Mouse (Mus musculus): ENCODE measurements around the gene Trpm6. TPM values are rescaled to one million over a fixed set of nuclear protein-coding genes. Genes with fewer than 3 reads are reported as not detected.

The Trpm6 gene
- total and polyA plus RNA-seq, 3 experiments, result 0.01 TPM; not detected in 2

- H3K27me3 ChIP-seq (ENCODE audit: control insufficient read depth in 1 of 2, insufficient read depth in 2 of 2, low read length in 2 of 2), result no peaks in the 10 kb centered on the region; a peak in 1 of 4 replicates
- H3K79me2 ChIP-seq (ENCODE audit: control insufficient read depth, insufficient read depth, low read length, poor library complexity), result no peaks in the 10 kb centered on the region
- TF ChIP-seq MAX (IDR thresholded peaks at IDR 0.05; ENCODE audit: low read length), result no peak
- no peak for TF ChIP-seq JUND (IDR thresholded peaks at IDR 0.05; ENCODE audit: low read depth, low read length)
- TF ChIP-seq CHD2 (IDR thresholded peaks at IDR 0.05; ENCODE audit: low read length), result no peak
- no peak for TF ChIP-seq GABPA (IDR thresholded peaks at IDR 0.05; ENCODE audit: low read depth, low read length)
- TF ChIP-seq ELF1 (IDR thresholded peaks at IDR 0.05; ENCODE audit: low read depth, low read length), result no peak
- TF ChIP-seq ZMIZ1 (IDR thresholded peaks at IDR 0.05; ENCODE audit: low read depth, low read length), result no peak
- TF ChIP-seq ETS1 (IDR thresholded peaks at IDR 0.05; ENCODE audit: low read depth, low read length), result no peak
- TF ChIP-seq MXI1 (IDR thresholded peaks at IDR 0.05; ENCODE audit: low read depth, low read length), result no peak
- no peak for TF ChIP-seq USF1 (IDR thresholded peaks at IDR 0.05; ENCODE audit: low read depth, low read length)
- TF ChIP-seq USF2 (IDR thresholded peaks at IDR 0.05; ENCODE audit: borderline replicate concordance in 1 of 2, insufficient read depth in 1 of 2, low read depth in 1 of 2, low read length in 2 of 2), result no peak
- TF ChIP-seq POLR2AphosphoS5 (IDR thresholded peaks at IDR 0.05; ENCODE audit: borderline replicate concordance, low read depth, low read length), result no peak
- no peak for TF ChIP-seq TBP (IDR thresholded peaks at IDR 0.05; ENCODE audit: low read depth, low read length)
- TF ChIP-seq SMC3 (IDR thresholded peaks at IDR 0.05; ENCODE audit: low read depth, low read length), result no peak
- no peak for TF ChIP-seq RCOR1 (IDR thresholded peaks at IDR 0.05; ENCODE audit: low read depth, low read length)
- no peak for TF ChIP-seq CHD1 (IDR thresholded peaks at IDR 0.05; ENCODE audit: low read depth, low read length)
- no peaks in the 10 kb centered on the region for H3K9me3 ChIP-seq (replicated peaks; ENCODE audit: insufficient read depth, low read length)
- no peak overlapping the region for H3K9ac ChIP-seq (ENCODE audit: control insufficient read depth, low read depth, low read length, poor library complexity, severe bottlenecking)
- DNase-seq (ENCODE audit: low read depth, low spot score), result no peak
- H3K27ac ChIP-seq (ENCODE audit: control insufficient read depth, low read depth, low read length), result no peak overlapping the region
- no peaks in the 10 kb centered on the region for H3K36me3 ChIP-seq (ENCODE audit: control insufficient read depth in 1 of 2, insufficient read depth in 2 of 2, low read length in 2 of 2)
- H3K4me1 ChIP-seq (ENCODE audit: control insufficient read depth in 1 of 2, insufficient read depth in 2 of 2, low read length in 2 of 2), result no peaks in the 10 kb centered on the region
- H3K4me3 ChIP-seq (ENCODE audit: control insufficient read depth in 1 of 2, insufficient read depth in 1 of 2, low read depth in 2 of 2, low read length in 2 of 2), result no peak overlapping the region
These were observed 78.8 kb downstream of the Trpm6 start for GRCm38 (mm10) chr19:18828601-18829000.

GRCm38 (mm10) chr19:18831196-18831595, 81.4 kb downstream of the Trpm6 start:
- Histone ChIP-seq H3K9ac (ENCODE audit: control insufficient read depth, low read depth, low read length, poor library complexity, severe bottlenecking) (no peak overlapping the region), H3K27ac (ENCODE audit: control insufficient read depth, low read depth, low read length) (no peak overlapping the region), H3K79me2 (ENCODE audit: control insufficient read depth, insufficient read depth, low read length, poor library complexity) (no peaks in the 10 kb centered on the region), H3K4me1 (ENCODE audit: control insufficient read depth in 1 of 2, insufficient read depth in 2 of 2, low read length in 2 of 2) (no peaks in the 10 kb centered on the region), H3K27me3 (ENCODE audit: control insufficient read depth in 1 of 2, insufficient read depth in 2 of 2, low read length in 2 of 2) (no peaks in the 10 kb centered on the region; a peak in 1 of 4 replicates), H3K36me3 (ENCODE audit: control insufficient read depth in 1 of 2, insufficient read depth in 2 of 2, low read length in 2 of 2) (no peaks in the 10 kb centered on the region), H3K9me3 (replicated peaks; ENCODE audit: insufficient read depth, low read length) (no peaks in the 10 kb centered on the region), H3K4me3 (ENCODE audit: control insufficient read depth in 1 of 2, insufficient read depth in 1 of 2, low read depth in 2 of 2, low read length in 2 of 2) (no peak overlapping the region)
- no peak for TF ChIP-seq MAZ (IDR thresholded peaks at IDR 0.05; ENCODE audit: low read depth, low read length)
- no peak for TF ChIP-seq CHD1 (IDR thresholded peaks at IDR 0.05; ENCODE audit: low read depth, low read length)
- no peak for TF ChIP-seq POLR2AphosphoS2 (IDR thresholded peaks at IDR 0.05; ENCODE audit: low read length)
- no peak for TF ChIP-seq USF1 (IDR thresholded peaks at IDR 0.05; ENCODE audit: low read depth, low read length)
- no peak for TF ChIP-seq HCFC1 (IDR thresholded peaks at IDR 0.05; ENCODE audit: low read depth, low read length)
- TF ChIP-seq USF2 (IDR thresholded peaks at IDR 0.05; ENCODE audit: borderline replicate concordance in 1 of 2, insufficient read depth in 1 of 2, low read depth in 1 of 2, low read length in 2 of 2), result no peak
- TF ChIP-seq ZC3H11A (IDR thresholded peaks at IDR 0.05; ENCODE audit: low read depth, low read length), result no peak
- TF ChIP-seq GABPA (IDR thresholded peaks at IDR 0.05; ENCODE audit: low read depth, low read length), result no peak
- no peak for TF ChIP-seq BHLHE40 (IDR thresholded peaks at IDR 0.05; ENCODE audit: borderline replicate concordance, low read depth, low read length)
- TF ChIP-seq MXI1 (IDR thresholded peaks at IDR 0.05; ENCODE audit: low read depth, low read length), result no peak
- TF ChIP-seq TBP (IDR thresholded peaks at IDR 0.05; ENCODE audit: low read depth, low read length), result no peak
- TF ChIP-seq POLR2A (IDR thresholded peaks at IDR 0.05; ENCODE audit: control insufficient read depth in 1 of 2, insufficient read depth in 1 of 2, low read depth in 1 of 2, low read length in 2 of 2, poor library complexity in 1 of 2), result no peak
- no peak for TF ChIP-seq KAT2A (conservative IDR thresholded peaks at IDR 0.05; ENCODE audit: low read depth, low read length)
- TF ChIP-seq ZNF384 (IDR thresholded peaks at IDR 0.05; ENCODE audit: low read depth, low read length), result no peak
- TF ChIP-seq CTCF (IDR thresholded peaks at IDR 0.05 in 2 of 3, conservative IDR thresholded peaks at IDR 0.05 in 1 of 3; ENCODE audit: control insufficient read depth in 1 of 3, insufficient read depth in 1 of 3, low read depth in 2 of 3, low read length in 3 of 3, poor library complexity in 1 of 3, severe bottlenecking in 1 of 3), result no peak
- no peak for DNase-seq (ENCODE audit: low read depth, low spot score)
